Mouse (Mus musculus) 3134 (cell line): ENCODE results near the gene Ncapd2.
A peak's percentile ranks its signal among the peaks of the same experiment; 100 is the strongest.

Experiments
- DNase-seq: peaks from one replicate; pipeline ENCODE4 v3.0.0-alpha.2; 2011; ENCODE audit warnings: low spot score; ENCODE audit not compliant: insufficient read length; ENCODE audit errors: extremely low read depth

The Ncapd2 gene

GRCm38 (mm10) chr6:125215148-125215954 is 23.9 kb upstream of the Ncapd2 start, which contains the start of gene Vamp1:
TSS of gene Vamp1 (plus strand) at chr6:125215551.
- DNase-seq = peak; percentile 82

- DNase-seq = no peak
These were observed 22.2 kb upstream of the Ncapd2 start for GRCm38 (mm10) chr6:125213715-125214114.

- no peak for DNase-seq
These were observed 21.6 kb upstream of the Ncapd2 start for GRCm38 (mm10) chr6:125213129-125213528.

- DNase-seq = no peak
These were observed 21.1 kb upstream of the Ncapd2 start for GRCm38 (mm10) chr6:125212621-125213020.

- DNase-seq = no peak
These were observed 18.9 kb upstream of the Ncapd2 start for GRCm38 (mm10) chr6:125210436-125210835.

GRCm38 (mm10) chr6:125197166-125197565 is 5.7 kb upstream of the Ncapd2 start:
- DNase-seq = no peak

- DNase-seq = no peak
These were observed 4.8 kb upstream of the Ncapd2 start for GRCm38 (mm10) chr6:125196301-125196700.

- no peak for DNase-seq
These were observed 4.1 kb upstream of the Ncapd2 start for GRCm38 (mm10) chr6:125195541-125196075.

- no peak for DNase-seq
These were observed 1.9 kb upstream of the Ncapd2 start for GRCm38 (mm10) chr6:125193390-125193789.

GRCm38 (mm10) chr6:125192841-125193240 is 1.3 kb upstream of the Ncapd2 start:
- DNase-seq = no peak

- DNase-seq = peak; percentile 86
These were observed 664 bp upstream of the Ncapd2 start for GRCm38 (mm10) chr6:125192016-125192714.

- DNase-seq = no peak
These were observed 685 bp downstream of the Ncapd2 start for GRCm38 (mm10) chr6:125190816-125191215.

- no peak for DNase-seq
These were observed 5.3 kb downstream of the Ncapd2 start for GRCm38 (mm10) chr6:125186203-125186602.

GRCm38 (mm10) chr6:125182133-125182532 is 9.4 kb downstream of the Ncapd2 start:
- DNase-seq = no peak

GRCm38 (mm10) chr6:125179601-125180000 is 11.9 kb downstream of the Ncapd2 start:
- DNase-seq = no peak

GRCm38 (mm10) chr6:125175469-125175868 is 16.0 kb downstream of the Ncapd2 start:
- no peak for DNase-seq

GRCm38 (mm10) chr6:125173256-125173655 is 18.2 kb downstream of the Ncapd2 start:
- DNase-seq = no peak

- DNase-seq = no peak
These were observed 19.0 kb downstream of the Ncapd2 start for GRCm38 (mm10) chr6:125172474-125172873.

- no peak for DNase-seq
These were observed 21.3 kb downstream of the Ncapd2 start for GRCm38 (mm10) chr6:125170194-125170593.

- DNase-seq = no peak
These were observed 23.4 kb downstream of the Ncapd2 start for GRCm38 (mm10) chr6:125168086-125168485.

GRCm38 (mm10) chr6:125166861-125167650 is 24.4 kb downstream of the Ncapd2 start:
- DNase-seq = no peak
